Mouse (Mus musculus) CH12.LX (cell line): Measurements from ENCODE around the gene Mef2a.
A peak's percentile ranks its signal among the peaks of the same experiment; 100 is the strongest.

ENCODE experiments used
- CHD1 ChIP-seq: IDR thresholded peaks from 2 replicates; pipeline ENCODE4 v1.6.1; 2012; ENCODE audit warnings: low read depth, low read length, improper control_type of control experiment, inconsistent platforms
- CTCF ChIP-seq, 2 experiments: IDR thresholded peaks in 1 of 2; conservative IDR thresholded peaks in 1 of 2; 2 replicates each; pipeline ENCODE4 v1.5.1; 2011 to 2012; ENCODE audit warnings: low read depth in 2 of 2, low read length in 2 of 2, improper control_type of control experiment in 1 of 2, inconsistent platforms in 1 of 2, mild to moderate bottlenecking in 1 of 2, moderate library complexity in 1 of 2
- EP300 ChIP-seq: IDR thresholded peaks from 2 replicates; pipeline ENCODE4 v1.6.1; 2011; ENCODE audit warnings: low read length, improper control_type of control experiment
- GABPA ChIP-seq: IDR thresholded peaks from 2 replicates; pipeline ENCODE4 v1.6.1; 2012; ENCODE audit warnings: low read depth, low read length, improper control_type of control experiment, inconsistent platforms; ENCODE audit not compliant: insufficient replicate concordance
- JUN ChIP-seq: IDR thresholded peaks from 2 replicates; pipeline ENCODE4 v1.6.1; 2011; ENCODE audit warnings: low read depth, mild to moderate bottlenecking, low read length, improper control_type of control experiment, moderate library complexity; ENCODE audit not compliant: insufficient read depth
- MAFK ChIP-seq: IDR thresholded peaks from 2 replicates; pipeline ENCODE4 v1.6.1; 2011; ENCODE audit warnings: low read length, improper control_type of control experiment; ENCODE audit not compliant: insufficient replicate concordance
- MAX ChIP-seq: IDR thresholded peaks from 2 replicates; pipeline ENCODE4 v1.6.1; 2011; ENCODE audit warnings: low read length, improper control_type of control experiment
- RAD21 ChIP-seq: IDR thresholded peaks from 2 replicates; pipeline ENCODE4 v1.6.1; 2011; ENCODE audit warnings: low read depth, mild to moderate bottlenecking, low read length, improper control_type of control experiment, moderate library complexity
- USF1 ChIP-seq: IDR thresholded peaks from 2 replicates; pipeline ENCODE4 v1.6.1; 2014; ENCODE audit warnings: low read depth, mild to moderate bottlenecking, inconsistent platforms, low read length, improper control_type of control experiment
- ZKSCAN1 ChIP-seq: IDR thresholded peaks from 2 replicates; pipeline ENCODE4 v1.6.1; 2012; ENCODE audit warnings: low read depth, inconsistent platforms, low read length, improper control_type of control experiment, borderline replicate concordance

GRCm38 (mm10) chr7:67217025-67217424, 155.6 kb downstream of the Mef2a start:
- TF ChIP-seq ZKSCAN1 (no peak), GABPA (no peak), USF1 (no peak), RAD21 (peak; percentile 41), MAFK (no peak), MAX (no peak), CTCF (conservative IDR thresholded peaks at IDR 0.05 in 1 of 2, IDR thresholded peaks at IDR 0.05 in 1 of 2; ENCODE audit: low read depth in 2 of 2, low read length in 2 of 2) (peak; percentile 77 to 80), JUN (no peak), EP300 (no peak), CHD1 (no peak)
